Mouse (Mus musculus): ENCODE results near the gene Prkn. TPM values are rescaled to one million over a fixed set of nuclear protein-coding genes. Genes with fewer than 3 reads are reported as not detected.

The Prkn gene
- polyA plus RNA-seq, 1 experiment from 2014 or later = 2.3 TPM

DNA sequence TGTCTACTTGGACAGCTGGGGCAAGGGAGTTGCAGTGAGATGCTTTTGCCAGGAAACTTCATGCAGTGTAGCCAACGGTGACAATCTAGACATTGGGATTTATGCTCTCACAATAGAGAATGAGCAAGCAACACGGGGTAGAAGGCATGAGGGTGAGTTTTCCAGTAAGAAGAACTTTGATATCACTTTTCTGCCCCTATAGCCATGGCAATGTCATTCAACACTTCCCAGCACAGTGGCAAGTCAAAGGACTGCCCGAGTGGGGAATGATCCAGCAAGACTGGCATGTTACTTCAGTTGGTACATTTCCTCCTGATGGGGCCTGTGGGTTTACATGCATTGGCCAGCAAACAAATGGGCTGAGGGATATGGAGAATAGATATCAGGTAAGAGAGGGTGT lies 577.0 kb downstream of the Prkn start:
- H3K27ac ChIP-seq (replicated peaks) = no peak overlapping the region
- TF ChIP-seq EP300 (optimal IDR thresholded peaks at IDR 0.05) = no peak
- TF ChIP-seq CTCF (IDR thresholded peaks at IDR 0.05; ENCODE audit: low read depth) = no peak
- H3K9me3 ChIP-seq (ENCODE audit: control insufficient read depth, low read length) = no peaks in the 10 kb centered on the region
- H3K4me2 ChIP-seq (replicated peaks; ENCODE audit: low read depth) = no peak overlapping the region
- ATAC-seq (ENCODE audit: low FRiP score, low TSS enrichment) (no peak), DNase-seq (ENCODE audit: low spot score) (no peak)
- H3K4me1 ChIP-seq (replicated peaks; ENCODE audit: control insufficient read depth, insufficient read depth) = no peaks in the 10 kb centered on the region
- H3K36me3 ChIP-seq (ENCODE audit: control insufficient read depth, insufficient read depth, low read length) = no peaks in the 10 kb centered on the region
- H3K27me3 ChIP-seq (ENCODE audit: control insufficient read depth, insufficient read depth, low read length) = no peaks in the 10 kb centered on the region
- no peak overlapping the region for H3K9ac ChIP-seq (ENCODE audit: low read length)
- WGBS = 77% methylated on average over 3 of the region's 3 CpGs
- H3K4me3 ChIP-seq (ENCODE audit: low read depth, low read length) = no peak overlapping the region

DNA sequence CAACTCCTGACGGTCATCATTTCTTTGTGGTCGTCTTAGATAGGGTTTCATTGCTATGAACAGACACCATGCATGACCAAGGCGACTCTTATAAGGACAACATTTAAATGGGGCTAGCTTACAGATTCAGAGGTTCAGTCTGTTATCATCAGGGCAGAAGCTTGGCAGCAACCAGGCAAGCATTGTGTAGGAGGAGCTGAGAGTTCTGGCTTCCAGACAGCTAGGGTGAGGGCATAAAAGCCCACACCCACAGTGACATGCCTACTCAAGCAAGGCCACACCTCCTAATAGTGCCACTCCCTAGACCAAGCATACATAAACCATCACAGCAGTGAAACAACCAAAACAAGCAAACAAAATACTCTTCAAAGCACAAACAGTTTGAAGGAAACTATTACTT lies 579.3 kb downstream of the Prkn start:
- no peaks in the 10 kb centered on the region for H3K4me1 ChIP-seq (replicated peaks; ENCODE audit: control insufficient read depth, insufficient read depth)
- H3K27me3 ChIP-seq (ENCODE audit: control insufficient read depth, insufficient read depth, low read length) = no peaks in the 10 kb centered on the region
- TF ChIP-seq EP300 (optimal IDR thresholded peaks at IDR 0.05) = no peak
- no peak for TF ChIP-seq CTCF (IDR thresholded peaks at IDR 0.05; ENCODE audit: low read depth)
- 89% methylated on average over 3 of the region's 3 CpGs for WGBS
- no peak overlapping the region for H3K9ac ChIP-seq (ENCODE audit: low read length)
- DNase-seq (ENCODE audit: low spot score) (no peak), ATAC-seq (ENCODE audit: low FRiP score, low TSS enrichment) (no peak)
- H3K27ac ChIP-seq (replicated peaks) = no peak overlapping the region
- no peaks in the 10 kb centered on the region for H3K9me3 ChIP-seq (ENCODE audit: control insufficient read depth, low read length)
- H3K4me2 ChIP-seq (replicated peaks; ENCODE audit: low read depth) = no peak overlapping the region
- H3K4me3 ChIP-seq (ENCODE audit: low read depth, low read length) = no peak overlapping the region
- H3K36me3 ChIP-seq (ENCODE audit: control insufficient read depth, insufficient read depth, low read length) = no peaks in the 10 kb centered on the region

DNA sequence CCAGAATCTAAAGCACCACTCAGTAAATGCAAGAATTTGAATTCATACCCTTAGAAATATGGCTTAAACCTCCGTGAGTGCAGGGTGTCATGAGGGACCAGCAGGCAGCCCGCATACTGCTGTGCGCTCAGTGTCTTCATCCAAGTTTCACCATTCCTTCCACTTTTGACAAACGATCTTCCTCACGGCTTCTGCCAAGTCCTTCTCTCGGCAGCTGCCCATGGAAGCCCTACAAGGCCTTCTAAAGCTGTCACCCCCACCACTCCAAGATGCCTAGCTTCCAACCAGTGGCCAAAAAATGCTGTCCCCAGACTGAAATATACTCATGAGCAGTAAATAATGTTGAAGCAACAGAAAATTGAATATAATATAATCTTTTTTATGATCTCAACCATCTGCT lies 580.7 kb downstream of the Prkn start:
- Histone ChIP-seq H3K4me1 (replicated peaks; ENCODE audit: control insufficient read depth, insufficient read depth) (no peaks in the 10 kb centered on the region), H3K9me3 (ENCODE audit: control insufficient read depth, low read length) (no peaks in the 10 kb centered on the region), H3K27ac (replicated peaks) (no peak overlapping the region), H3K9ac (ENCODE audit: low read length) (no peak overlapping the region), H3K36me3 (ENCODE audit: control insufficient read depth, insufficient read depth, low read length) (no peaks in the 10 kb centered on the region), H3K4me2 (replicated peaks; ENCODE audit: low read depth) (no peak overlapping the region), H3K4me3 (ENCODE audit: low read depth, low read length) (no peak overlapping the region), H3K27me3 (ENCODE audit: control insufficient read depth, insufficient read depth, low read length) (no peaks in the 10 kb centered on the region)
- ATAC-seq (ENCODE audit: low FRiP score, low TSS enrichment) = no peak
- WGBS = 49% methylated on average over 6 of the region's 6 CpGs
- DNase-seq (ENCODE audit: low spot score) = no peak
- TF ChIP-seq CTCF (IDR thresholded peaks at IDR 0.05; ENCODE audit: low read depth) (no peak), EP300 (optimal IDR thresholded peaks at IDR 0.05) (no peak)

DNA sequence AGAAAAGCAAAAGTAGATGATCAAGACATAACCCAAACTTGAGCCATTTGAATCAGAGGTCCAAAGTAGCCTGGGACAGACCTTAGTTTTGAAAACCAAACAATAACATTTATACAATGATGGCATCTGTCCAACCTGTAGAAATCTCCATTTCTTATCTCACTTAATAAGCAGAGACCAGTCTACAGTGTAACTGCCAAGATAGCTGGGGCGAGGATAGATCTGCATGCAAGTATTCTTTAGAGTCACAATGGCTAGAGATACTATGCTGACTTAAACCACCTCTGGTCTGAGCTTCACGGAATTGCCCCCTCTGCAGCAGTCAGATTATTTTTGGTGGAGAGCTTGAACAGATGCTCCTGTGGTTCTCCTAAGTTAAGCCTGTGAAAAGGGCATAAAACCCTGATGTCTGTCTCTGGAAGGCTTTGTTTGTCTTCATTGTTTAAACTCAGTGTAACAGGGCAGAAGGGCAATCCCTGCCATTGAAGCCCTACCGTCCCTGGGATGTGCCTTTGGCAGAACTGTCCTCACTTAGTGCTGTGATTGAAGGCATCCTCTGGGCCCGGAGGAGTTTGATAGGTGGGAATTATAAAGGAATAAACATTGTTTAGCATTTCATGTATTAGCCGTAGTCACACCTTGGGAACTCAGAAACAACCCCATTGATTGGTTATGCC lies 581.2 kb downstream of the Prkn start:
- no peak overlapping the region for H3K4me2 ChIP-seq (replicated peaks; ENCODE audit: low read depth)
- H3K4me1 ChIP-seq (replicated peaks; ENCODE audit: control insufficient read depth, insufficient read depth) = no peaks in the 10 kb centered on the region
- H3K27ac ChIP-seq (replicated peaks) = no peak overlapping the region
- ATAC-seq (ENCODE audit: low FRiP score, low TSS enrichment) = no peak
- DNase-seq (ENCODE audit: low spot score) = no peak
- no peaks in the 10 kb centered on the region for H3K36me3 ChIP-seq (ENCODE audit: control insufficient read depth, insufficient read depth, low read length)
- WGBS = 32% methylated on average over 5 of the region's 5 CpGs
- H3K9ac ChIP-seq (ENCODE audit: low read length) = no peak overlapping the region
- no peak for TF ChIP-seq CTCF (IDR thresholded peaks at IDR 0.05; ENCODE audit: low read depth)
- no peak for TF ChIP-seq EP300 (optimal IDR thresholded peaks at IDR 0.05)
- H3K27me3 ChIP-seq (ENCODE audit: control insufficient read depth, insufficient read depth, low read length) = no peaks in the 10 kb centered on the region
- H3K9me3 ChIP-seq (ENCODE audit: control insufficient read depth, low read length) = no peaks in the 10 kb centered on the region
- H3K4me3 ChIP-seq (ENCODE audit: low read depth, low read length) = no peak overlapping the region

DNA sequence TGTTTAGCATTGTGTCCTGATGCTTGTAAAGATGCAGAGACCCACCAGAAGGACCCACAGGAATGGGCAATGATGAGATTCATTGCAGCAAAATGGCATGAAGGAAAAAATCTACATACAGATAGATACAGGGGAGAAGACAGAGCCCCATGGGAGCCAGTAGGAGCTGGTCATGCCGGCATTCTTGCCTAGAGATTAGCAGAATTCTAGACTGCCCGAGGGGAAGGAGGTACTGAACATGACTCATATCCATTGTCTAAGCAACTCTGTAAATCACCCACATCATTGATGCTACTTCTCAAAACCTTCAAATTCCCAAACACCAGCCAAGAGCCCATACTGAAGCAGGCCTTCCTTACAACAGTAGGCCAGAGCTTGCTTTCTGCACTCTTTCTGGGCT lies 591.1 kb downstream of the Prkn start:
- H3K9me3 ChIP-seq (ENCODE audit: control insufficient read depth, low read length) = no peaks in the 10 kb centered on the region

DNA sequence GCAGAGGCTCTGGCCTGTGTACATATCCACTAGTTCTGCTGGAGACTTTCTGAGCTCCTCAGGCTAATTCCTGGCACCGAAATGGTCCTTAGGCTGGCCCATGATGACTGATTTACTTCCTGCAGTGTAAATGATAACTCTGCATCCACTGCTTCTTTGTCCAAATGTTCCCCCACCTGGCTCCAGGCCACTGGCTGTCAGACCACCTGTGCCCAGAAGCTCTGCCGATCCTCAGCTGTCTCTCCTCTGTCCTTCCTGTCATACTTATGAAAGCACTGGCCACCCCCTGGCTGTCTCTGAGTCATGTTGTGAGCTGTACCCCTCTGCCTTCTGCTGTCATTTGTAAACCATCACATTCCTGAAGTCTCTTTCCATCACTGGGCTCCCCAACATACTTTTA lies 592.4 kb downstream of the Prkn start:
- DNase-seq (ENCODE audit: low spot score) = no peak
- WGBS = 82% methylated on average over 2 of the region's 2 CpGs
- ATAC-seq (ENCODE audit: low FRiP score, low TSS enrichment) = no peak

More for the DNA sequence above, 591.1 kb downstream of the Prkn start:
- H3K27ac ChIP-seq (replicated peaks) = no peak overlapping the region
- ATAC-seq (ENCODE audit: low FRiP score, low TSS enrichment) (no peak), DNase-seq (ENCODE audit: low spot score) (no peak)
- no peaks in the 10 kb centered on the region for H3K27me3 ChIP-seq (ENCODE audit: control insufficient read depth, insufficient read depth, low read length)
- H3K4me1 ChIP-seq (replicated peaks; ENCODE audit: control insufficient read depth, insufficient read depth) = no peaks in the 10 kb centered on the region
- H3K36me3 ChIP-seq (ENCODE audit: control insufficient read depth, insufficient read depth, low read length) = no peaks in the 10 kb centered on the region
- TF ChIP-seq CTCF (IDR thresholded peaks at IDR 0.05; ENCODE audit: low read depth) (no peak), EP300 (optimal IDR thresholded peaks at IDR 0.05) (no peak)
- 71% methylated on average over 2 of the region's 2 CpGs for WGBS
- H3K4me3 ChIP-seq (ENCODE audit: low read depth, low read length) = no peak overlapping the region
- no peak overlapping the region for H3K4me2 ChIP-seq (replicated peaks; ENCODE audit: low read depth)
- H3K9ac ChIP-seq (ENCODE audit: low read length) = no peak overlapping the region

More for the DNA sequence above, 592.4 kb downstream of the Prkn start:
- Histone ChIP-seq H3K27me3 (ENCODE audit: control insufficient read depth, insufficient read depth, low read length) (no peaks in the 10 kb centered on the region), H3K27ac (replicated peaks) (no peak overlapping the region), H3K9me3 (ENCODE audit: control insufficient read depth, low read length) (no peaks in the 10 kb centered on the region), H3K4me2 (replicated peaks; ENCODE audit: low read depth) (no peak overlapping the region), H3K4me3 (ENCODE audit: low read depth, low read length) (no peak overlapping the region), H3K36me3 (ENCODE audit: control insufficient read depth, insufficient read depth, low read length) (no peaks in the 10 kb centered on the region), H3K4me1 (replicated peaks; ENCODE audit: control insufficient read depth, insufficient read depth) (no peaks in the 10 kb centered on the region), H3K9ac (ENCODE audit: low read length) (no peak overlapping the region)
- TF ChIP-seq CTCF (IDR thresholded peaks at IDR 0.05; ENCODE audit: low read depth) (no peak), EP300 (optimal IDR thresholded peaks at IDR 0.05) (no peak)
